ENCODE assay signal across 8 mouse cellular contexts in the genomic region with DNA sequence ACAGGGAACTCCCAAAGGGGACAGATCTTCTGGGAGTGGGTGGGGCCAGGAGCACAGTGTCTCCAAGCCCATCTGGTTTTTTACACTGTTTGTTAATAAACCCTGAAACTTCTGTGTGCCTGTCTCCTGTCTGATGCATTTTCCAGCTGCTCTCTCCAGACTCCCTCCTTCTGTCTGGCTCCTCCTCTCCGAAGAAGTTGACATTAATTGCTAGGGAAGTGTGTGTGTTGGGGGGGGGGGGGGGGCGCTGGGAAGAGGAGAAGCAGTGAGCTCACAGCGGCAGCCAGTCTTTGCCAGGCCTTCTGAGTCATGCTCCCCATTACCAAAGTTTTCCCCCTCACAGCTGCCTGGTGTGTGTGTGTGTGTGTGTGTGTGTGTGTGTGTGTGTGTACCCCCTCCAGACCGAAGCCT. TPM values are rescaled to one million over a fixed set of nuclear protein-coding genes. Genes with fewer than 3 reads are reported as not detected.
DNase-seq lines count a peak whose midpoint lies in the region; ATAC-seq and TF ChIP-seq lines count a peak whose summit lies in the region.

No protein-coding gene starts in this region.

- no peak for TF ChIP-seq CTCF in bone marrow macrophage, adult 2 months (IDR thresholded peaks at IDR 0.05; ENCODE audit: low read depth, low read length)

- H3K36me3 ChIP-seq in intestine, embryonic 14.5 days (ENCODE audit: control insufficient read depth, insufficient read depth, low read length) = peaks cover 12% of the 10 kb centered on the region

- no peaks in the 10 kb centered on the region for H3K9me3 ChIP-seq in intestine, embryonic 14.5 days (ENCODE audit: control insufficient read depth, low read length)

- TF ChIP-seq POLR2A in bone marrow macrophage, adult 2 months (IDR thresholded peaks at IDR 0.05; ENCODE audit: borderline replicate concordance, low read depth, low read length) = no peak

- WGBS in intestine, embryonic 14.5 days = 12% methylated on average over 3 of the region's 4 CpGs

- H3K27ac ChIP-seq in bone marrow macrophage, adult 2 months (ENCODE audit: insufficient read depth, low read depth, low read length) = peak overlapping the region; percentile 82
- H3K27ac ChIP-seq in intestine, embryonic 14.5 days (ENCODE audit: low read depth) = peak overlapping the region; percentile 95

- H3K4me2 ChIP-seq in intestine, embryonic 14.5 days (ENCODE audit: low read length) = peak overlapping the region; percentile 72

- no peaks in the 10 kb centered on the region for H3K27me3 ChIP-seq in intestine, embryonic 14.5 days (replicated peaks; ENCODE audit: control insufficient read depth, insufficient read depth, low read length)

- ATAC-seq in intestine, embryonic 14.5 days (replicated peaks; ENCODE audit: low FRiP score, low TSS enrichment, low read depth) = peak; percentile 38

- peaks cover 27% of the 10 kb centered on the region for H3K4me1 ChIP-seq in bone marrow macrophage, adult 2 months (ENCODE audit: control insufficient read depth, insufficient read depth, low read length)
- peaks cover 53% of the 10 kb centered on the region for H3K4me1 ChIP-seq in intestine, embryonic 14.5 days (replicated peaks; ENCODE audit: control insufficient read depth, insufficient read depth, low read length)

- no peak overlapping the region for H3K9ac ChIP-seq in intestine, embryonic 14.5 days (ENCODE audit: low read length)

- DNase-seq in adrenal gland, adult (ENCODE audit: inconsistent age in 2 of 2, low spot score in 1 of 2) = peak; percentile 63 to 73
- DNase-seq in adrenal gland, postnatal 4 days (ENCODE audit: low spot score in 2 of 2) = no peak
- peak; percentile 49 for DNase-seq in gastrocnemius, postnatal 10 days
- DNase-seq in intestine, embryonic 14.5 days (ENCODE audit: low spot score) = no peak
- peak; percentile 9 for DNase-seq in naive thymus-derived CD4-positive, alpha-beta T cell, adult 2 months (ENCODE audit: low read depth)
- no peak for DNase-seq in urinary bladder, postnatal 4 days (ENCODE audit: low spot score in 2 of 2)
- no peak for DNase-seq in thymus, postnatal 10 days (ENCODE audit: low spot score in 2 of 2)

- H3K4me3 ChIP-seq in bone marrow macrophage, adult 2 months (ENCODE audit: insufficient read depth, low read length) = peak overlapping the region; percentile 33
- no peak overlapping the region for H3K4me3 ChIP-seq in intestine, embryonic 14.5 days (ENCODE audit: low read depth, low read length)

RNA-seq across cellular contexts. Expression of a gene that starts 0.7 kb away (rescaled TPM):
- 10 to 100 TPM; 11.8 to 12.1 TPM for total RNA-seq in adrenal gland, postnatal 4 days (2021)
- polyA plus RNA-seq in bone marrow macrophage, adult 2 months (2012; ENCODE audit: insufficient read depth, insufficient read length, missing spikeins) = 0.24 TPM in 1 of 2 replicates, not detected in the other
- 10 to 100 TPM; 43.3 to 55.0 TPM for total RNA-seq in gastrocnemius, postnatal 10 days (2021)
- polyA plus RNA-seq in intestine, embryonic 14.5 days (2014; fragmentation: Nextera tagmentation; extraction: Ambion mirVana) = 3.7 and 4.0 TPM in 2 replicates

RNA-seq across cellular contexts. Expression of a gene that starts 3.1 kb away (rescaled TPM):
- 10 to 100 TPM in 1 of 2 experiments, 1 to 10 TPM in 1; 9.9 to 10.1 TPM for total RNA-seq in adrenal gland, postnatal 4 days (2021)
- polyA plus RNA-seq in bone marrow macrophage, adult 2 months (2012; ENCODE audit: insufficient read depth, insufficient read length, missing spikeins) = 0.78 and 1.6 TPM in 2 replicates
- total RNA-seq in gastrocnemius, postnatal 10 days (2021) = 1 to 10 TPM; 1.9 to 4.4 TPM
- polyA plus RNA-seq in intestine, embryonic 14.5 days (2014; fragmentation: Nextera tagmentation; extraction: Ambion mirVana) = 3.1 and 3.3 TPM in 2 replicates

RNA-seq across cellular contexts. Expression of a gene that starts 9.9 kb away (rescaled TPM):
- total RNA-seq in adrenal gland, postnatal 4 days (2021) = 10 to 100 TPM; 24.4 to 26.9 TPM
- polyA plus RNA-seq in bone marrow macrophage, adult 2 months (2012; ENCODE audit: insufficient read depth, insufficient read length, missing spikeins) = 7.1 and 8.7 TPM in 2 replicates
- 10 to 100 TPM in 1 of 2 experiments, 1 to 10 TPM in 1; 9.9 to 10.5 TPM for total RNA-seq in gastrocnemius, postnatal 10 days (2021)
- 3.3 and 4.0 TPM in 2 replicates for polyA plus RNA-seq in intestine, embryonic 14.5 days (2014; fragmentation: Nextera tagmentation; extraction: Ambion mirVana)

RNA-seq across cellular contexts. Expression of a gene that starts 18.6 kb away (rescaled TPM):
- total RNA-seq in adrenal gland, postnatal 4 days (2021) = under 1 TPM in 1 of 2 experiments, not detected in 1; 0.39 TPM
- not detected in 2 replicates for polyA plus RNA-seq in bone marrow macrophage, adult 2 months (2012; ENCODE audit: insufficient read depth, insufficient read length, missing spikeins)
- under 1 TPM in 1 of 2 experiments, not detected in 1; 0.19 TPM for total RNA-seq in gastrocnemius, postnatal 10 days (2021)
- polyA plus RNA-seq in intestine, embryonic 14.5 days (2014; fragmentation: Nextera tagmentation; extraction: Ambion mirVana) = not detected in 2 replicates

RNA-seq across cellular contexts. Expression of a gene that starts 39.3 kb away (rescaled TPM):
- under 1 TPM; 0.50 to 0.90 TPM for total RNA-seq in adrenal gland, postnatal 4 days (2021)
- polyA plus RNA-seq in bone marrow macrophage, adult 2 months (2012; ENCODE audit: insufficient read depth, insufficient read length, missing spikeins) = 0.58 TPM in 1 of 2 replicates, not detected in the other
- total RNA-seq in gastrocnemius, postnatal 10 days (2021) = 10 to 100 TPM; 31.0 to 46.5 TPM
- 0.23 and 0.26 TPM in 2 replicates for polyA plus RNA-seq in intestine, embryonic 14.5 days (2014; fragmentation: Nextera tagmentation; extraction: Ambion mirVana)

Comparison
In these comparisons a context has a peak if more than half of its experiments do, and no peak if none do; other contexts are left out.
1. DNase-seq: peak in adrenal gland, adult (2 of 2), gastrocnemius, postnatal 10 days (single experiment) and naive thymus-derived CD4-positive, alpha-beta T cell, adult 2 months (single experiment); none in adrenal gland, postnatal 4 days (0 of 2), intestine, embryonic 14.5 days (single experiment), urinary bladder, postnatal 4 days (0 of 2) and thymus, postnatal 10 days (0 of 2).